Comparison of ENCODE assay signal across 26 mouse cellular contexts in genomic region chr2:110287959-110288358, GRCm38 (mm10). TPM values are rescaled to one million over a fixed set of nuclear protein-coding genes. Genes with fewer than 3 reads are reported as not detected.
"Had no signal": no experiment of that assay in that cellular context is flagged by ENCODE, and none has a peak within 500 bp of the region (broad histone marks: within the 10 kb centered on the region; RNA-seq: fewer than 3 reads in every experiment).

No protein-coding gene starts in this region.

- H3K27me3 ChIP-seq: heart, embryonic 12.5 days; hindbrain, embryonic 12.5 days; intestine, embryonic 15.5 days; limb, embryonic 12.5 days had no signal

- H3K4me1 ChIP-seq: heart, embryonic 10.5 days; heart, embryonic 12.5 days; hindbrain, embryonic 10.5 days; hindbrain, embryonic 12.5 days; intestine, embryonic 15.5 days; limb, embryonic 10.5 days had no signal

- H3K27ac ChIP-seq: gastrocnemius, adult 2 months; heart, embryonic 10.5 days; hindbrain, embryonic 10.5 days; hindbrain, embryonic 12.5 days; hindbrain, embryonic 14.5 days; intestine, embryonic 15.5 days; layer of hippocampus, adult 2 months; left cerebral cortex, adult 2 months; limb, embryonic 10.5 days; limb, embryonic 12.5 days had no signal

- ATAC-seq: hindbrain, embryonic 16.5 days; inflammation-experienced regulatory T-cells, adult 6 months; intestine, embryonic 15.5 days; intestine, postnatal 0 days had no signal

- H3K9ac ChIP-seq: heart, embryonic 12.5 days; hindbrain, embryonic 12.5 days; hindbrain, embryonic 14.5 days; intestine, embryonic 15.5 days; limb, embryonic 12.5 days had no signal

- DNase-seq: gastrocnemius, adult 2 months; gastrocnemius, postnatal 10 days; gastrocnemius, postnatal 25 days; heart, adult 18-20 months; heart, postnatal 10 days; heart, postnatal 4 days; kidney, adult 18-20 months; kidney, adult 8-10 months; kidney, postnatal 10 days; kidney, postnatal 25 days; kidney, postnatal 4 days; liver had no signal

- H3K9me3 ChIP-seq: heart, embryonic 10.5 days; heart, embryonic 12.5 days; hindbrain, embryonic 10.5 days; hindbrain, embryonic 12.5 days; intestine, embryonic 15.5 days; limb, embryonic 10.5 days; limb, embryonic 12.5 days had no signal

- H3K4me3 ChIP-seq: gastrocnemius, adult 2 months; heart, embryonic 10.5 days; heart, embryonic 12.5 days; hindbrain, embryonic 10.5 days; hindbrain, embryonic 12.5 days; intestine, embryonic 15.5 days; layer of hippocampus, adult 2 months; left cerebral cortex, adult 2 months; limb, embryonic 10.5 days; limb, embryonic 12.5 days had no signal

- H3K36me3 ChIP-seq: heart, embryonic 10.5 days; heart, embryonic 12.5 days; hindbrain, embryonic 10.5 days; hindbrain, embryonic 12.5 days; intestine, embryonic 15.5 days; limb, embryonic 10.5 days; limb, embryonic 12.5 days had no signal

- H3K4me2 ChIP-seq: heart, embryonic 12.5 days; hindbrain, embryonic 12.5 days; hindbrain, embryonic 14.5 days; intestine, embryonic 15.5 days; limb, embryonic 12.5 days; liver, embryonic 11.5 days had no signal

RNA-seq across cellular contexts. Expression of gene Bbox1, which starts 26.4 kb away (rescaled TPM):
- polyA plus RNA-seq: heart, embryonic 12.5 days; hindbrain, embryonic 10.5 days; hindbrain, embryonic 12.5 days; inflammation-experienced regulatory T-cells, adult 6 months had no signal
